Mouse (Mus musculus) brain, embryonic 14.5 days (tissue): ENCODE data around the gene Plcg2. TPM values are rescaled to one million over a fixed set of nuclear protein-coding genes. Genes with fewer than 3 reads are reported as not detected.

Source experiments
- DNase-seq: peaks from one replicate; pipeline ENCODE4 v3.0.0-alpha.2; 2011; ENCODE audit warnings: low read depth
- CTCF ChIP-seq: fragments of 200-500 bp; IDR thresholded peaks from 2 replicates; pipeline ENCODE4 v1.5.1; 2012; ENCODE audit warnings: inconsistent platforms, mild to moderate bottlenecking, moderate library complexity, borderline replicate concordance; ENCODE audit not compliant: insufficient read depth, insufficient read length; ENCODE audit errors: extremely low read depth
- POLR2A ChIP-seq: fragments of 200-500 bp; IDR thresholded peaks from 2 replicates; pipeline ENCODE4 v1.6.1; 2012; ENCODE audit warnings: mild to moderate bottlenecking, inconsistent platforms, borderline replicate concordance; ENCODE audit not compliant: poor library complexity, insufficient read depth, insufficient read length, severe bottlenecking; ENCODE audit errors: extremely low read depth
- polyA plus RNA-seq: library from polyadenylated mRNA; depleted of rRNA; stranded (reverse); fragments of >200 nt; gene quantifications from 2 replicates; pipeline ENCODE4 v1.2.3, GENCODE M21; 2012; rRNA removed

The Plcg2 gene
- polyA plus RNA-seq = 0.82 and 1.5 TPM in 2 replicates

DNA sequence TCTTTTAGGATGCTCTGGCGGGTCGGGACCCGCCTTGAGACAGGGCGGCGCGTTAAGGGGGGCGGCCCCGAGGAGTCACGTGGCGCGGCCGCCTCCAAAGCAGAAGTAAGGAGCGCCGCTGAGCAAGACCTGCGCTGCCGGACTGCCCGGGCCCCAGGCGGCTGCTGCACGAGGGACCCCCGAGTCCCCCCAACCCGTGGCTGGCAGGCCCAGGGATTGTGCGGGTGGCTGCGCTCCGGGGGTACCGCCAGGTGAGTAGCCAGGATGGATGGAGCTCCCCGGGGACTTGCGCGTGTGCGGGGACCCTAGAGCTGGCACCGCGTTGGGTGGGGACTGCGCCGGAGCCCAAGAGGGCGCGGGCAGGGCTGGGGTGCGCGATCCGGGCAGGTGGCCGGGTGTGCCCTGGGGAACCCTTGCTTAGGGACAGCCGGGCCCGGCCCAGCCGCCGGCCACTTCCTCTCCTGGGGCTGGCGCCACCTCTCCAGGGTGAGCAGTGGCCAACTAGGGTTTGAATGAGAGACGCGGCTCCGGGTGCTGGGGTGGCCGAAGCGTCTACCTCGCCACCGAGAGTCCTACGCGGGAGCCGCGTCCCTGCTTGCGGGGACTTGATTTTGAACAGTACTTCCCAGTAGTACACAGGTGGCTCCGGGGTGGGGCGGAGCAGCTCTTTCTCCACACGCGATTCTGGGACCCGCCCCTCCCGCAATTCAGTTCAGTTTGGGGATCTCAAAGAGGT is at the start of gene Plcg2:
Gene Plcg2, plus strand, starts transcription at position 113 of the 736 bp plus-strand sequence.
- DNase-seq = peak; percentile 43
- no peak for TF ChIP-seq CTCF
- no peak for TF ChIP-seq POLR2A

- peak; percentile 76 for DNase-seq
- TF ChIP-seq POLR2A (no peak), CTCF (no peak)
These were observed 47.0 kb upstream of the Plcg2 start for GRCm38 (mm10) chr8:117451072-117451471.

- no peak for TF ChIP-seq POLR2A
- TF ChIP-seq CTCF = no peak
- DNase-seq = peak; percentile 61
These were observed 44.1 kb upstream of the Plcg2 start for GRCm38 (mm10) chr8:117453974-117454373.

- DNase-seq = no peak
- TF ChIP-seq CTCF (no peak), POLR2A (no peak)
These were observed 43.5 kb upstream of the Plcg2 start for GRCm38 (mm10) chr8:117454516-117455116.

DNA sequence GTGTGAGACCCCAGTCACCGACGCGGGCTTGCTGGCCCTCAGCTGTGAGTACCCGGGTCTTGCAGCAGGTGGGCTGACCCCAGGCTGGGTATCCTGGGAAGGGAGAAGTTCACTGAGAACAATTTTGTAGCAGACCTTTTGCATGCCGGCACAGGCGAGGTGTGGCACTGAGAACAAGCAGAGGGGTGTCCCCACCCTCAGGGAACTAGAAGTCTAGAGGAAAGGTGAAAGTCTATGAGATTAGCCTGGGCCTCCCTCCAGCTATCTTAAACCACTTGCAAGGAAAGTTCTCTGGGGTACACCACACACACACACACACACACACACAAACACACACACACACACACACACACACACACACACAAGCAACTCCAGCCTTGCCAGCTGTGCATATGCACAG is 42.4 kb upstream of the Plcg2 start:
- TF ChIP-seq POLR2A (no peak), CTCF (no peak)
- DNase-seq = no peak

GRCm38 (mm10) chr8:117458440-117458839 is 39.7 kb upstream of the Plcg2 start:
- TF ChIP-seq POLR2A (no peak), CTCF (no peak)

DNA sequence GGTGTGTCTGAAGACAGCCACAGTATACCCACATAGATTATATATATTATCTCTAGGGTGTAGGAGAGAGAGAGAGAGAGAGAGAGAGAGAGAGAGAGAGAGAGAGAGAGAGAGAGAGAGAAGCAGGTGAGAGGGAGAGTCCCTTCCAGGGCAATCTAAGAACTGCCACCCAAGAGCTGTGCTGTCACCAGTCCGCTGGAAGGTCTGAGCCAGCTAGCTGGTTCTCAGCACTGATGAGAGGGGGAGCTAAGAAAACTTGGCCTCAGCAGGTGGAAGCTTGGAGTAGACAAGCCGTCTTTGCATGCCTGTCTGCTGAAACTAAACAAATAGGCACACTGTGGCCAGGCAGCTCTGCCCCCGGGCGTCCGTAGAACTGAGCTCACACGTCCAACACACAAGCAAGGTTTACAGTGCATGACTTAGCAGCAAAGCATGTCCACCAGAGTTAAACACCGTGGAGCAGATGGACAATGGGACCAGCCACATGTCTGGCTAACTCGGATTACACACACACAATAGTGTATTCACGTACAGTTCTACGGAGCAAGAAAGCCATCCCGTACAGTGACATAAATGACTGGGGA is 35.3 kb upstream of the Plcg2 start:
- TF ChIP-seq CTCF (no peak), POLR2A (no peak)
- DNase-seq = peak; percentile 73

More at GRCm38 (mm10) chr8:117458440-117458839, 39.7 kb upstream of the Plcg2 start:
- no peak for DNase-seq

DNA sequence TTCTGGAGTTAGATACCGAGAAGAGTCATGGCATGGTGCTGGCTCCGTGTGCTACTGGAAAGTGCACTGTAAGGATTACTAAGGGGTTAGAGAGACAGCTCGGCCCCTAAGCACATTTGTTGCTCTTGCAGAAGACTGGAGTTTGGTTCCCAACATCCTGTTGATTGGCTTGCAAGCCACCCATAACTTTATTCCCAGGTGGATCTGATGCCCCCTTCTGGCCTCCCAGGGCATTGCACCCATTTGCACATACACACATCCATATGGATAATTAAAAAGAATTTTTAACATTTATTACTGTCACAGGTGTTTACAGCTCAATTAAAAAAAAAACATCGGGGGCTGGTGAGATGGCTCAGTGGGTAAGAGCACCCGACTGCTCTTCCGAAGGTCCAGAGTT is 33.6 kb upstream of the Plcg2 start:
- no peak for TF ChIP-seq POLR2A
- TF ChIP-seq CTCF = peak; percentile 55
- DNase-seq = no peak

DNA sequence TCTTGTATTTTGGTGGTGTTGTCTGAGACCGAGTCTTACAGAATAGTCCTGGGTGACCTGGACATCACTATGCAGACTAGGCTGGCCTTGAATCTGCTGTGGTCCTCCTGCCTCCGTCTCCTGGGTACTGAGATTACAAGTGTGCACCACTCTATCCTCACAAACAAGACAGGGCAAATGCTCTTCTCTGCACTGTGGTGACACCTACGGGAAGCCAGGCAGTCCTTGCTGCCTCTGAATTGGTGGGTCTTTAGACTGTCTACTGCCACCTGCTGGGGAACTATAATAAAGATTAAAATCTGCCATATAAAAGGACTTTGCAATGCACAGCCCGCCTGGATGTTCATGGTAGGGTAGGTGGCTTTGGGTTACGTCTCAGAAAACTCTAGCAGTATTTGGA is 32.8 kb upstream of the Plcg2 start:
- TF ChIP-seq CTCF (peak; percentile 72), POLR2A (no peak)
- peak; percentile 94 for DNase-seq

DNA sequence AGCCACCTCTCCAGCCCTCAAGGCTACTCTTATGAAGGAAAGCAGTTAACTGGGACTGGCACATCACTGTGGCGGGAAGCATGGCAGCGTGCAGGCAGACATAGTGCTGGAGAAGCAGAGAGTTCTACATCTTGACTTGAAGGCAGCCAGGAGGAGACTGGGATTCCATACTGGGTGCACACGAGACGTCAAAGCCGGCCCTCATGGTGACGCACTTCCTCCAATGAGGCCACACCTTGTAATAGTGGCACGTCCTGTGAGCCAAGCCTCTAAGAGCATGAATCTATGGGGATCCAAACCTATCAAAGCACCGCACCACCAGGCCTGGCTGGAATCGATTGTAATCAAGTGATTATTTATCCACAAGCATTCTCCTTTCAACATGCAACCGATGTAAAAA is 30.6 kb upstream of the Plcg2 start:
- TF ChIP-seq CTCF (no peak), POLR2A (no peak)
- DNase-seq = no peak

DNA sequence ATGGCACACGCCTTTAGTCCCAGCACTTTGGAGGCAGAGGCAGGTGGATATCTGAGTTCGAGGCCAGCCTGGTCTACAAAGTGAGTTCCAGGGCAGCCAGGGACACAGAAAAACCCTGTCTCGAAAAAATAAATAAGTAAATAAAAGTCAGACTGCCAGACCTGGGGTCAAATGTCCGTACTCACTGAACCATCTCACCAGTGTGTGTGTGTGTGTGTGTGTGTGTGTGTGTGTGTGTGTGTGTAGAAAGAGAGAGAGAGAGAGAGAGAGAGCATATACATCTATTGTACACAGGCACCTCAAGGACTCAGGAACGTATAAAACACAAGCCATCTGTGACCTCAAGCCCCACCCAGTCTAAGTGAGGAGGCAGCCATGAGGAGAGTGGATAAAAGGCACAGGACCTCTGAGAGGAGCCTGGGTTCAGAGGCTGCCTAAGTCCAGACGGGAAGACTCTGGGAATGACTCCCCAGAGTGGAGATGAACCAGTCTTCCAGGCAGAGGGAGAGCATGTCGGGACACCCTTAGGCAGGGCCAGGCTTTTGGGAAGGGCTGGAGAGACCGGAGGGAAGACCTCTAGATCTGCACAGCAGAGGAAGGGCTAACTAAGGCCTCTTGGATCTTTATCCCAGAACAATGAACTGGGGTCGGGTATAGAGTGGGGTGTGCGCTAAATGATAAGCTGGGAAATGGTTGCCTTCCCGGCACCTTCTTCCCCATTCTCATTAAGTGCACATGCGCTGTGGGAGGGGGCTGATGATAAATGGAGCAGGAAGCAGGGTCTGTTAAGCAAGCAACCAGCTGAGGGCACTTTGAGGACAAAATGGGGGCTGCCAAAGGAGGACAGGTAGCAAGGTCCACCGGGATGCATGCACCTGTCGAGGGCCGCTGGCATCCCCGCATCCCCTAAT is 28.4 kb upstream of the Plcg2 start:
- TF ChIP-seq POLR2A (0 out of 2 replicates have a peak, but pooled peaks have one; percentile 13), CTCF (no peak)
- no peak for DNase-seq

- TF ChIP-seq CTCF = peak; percentile 22; the same call in 1 of the 2 replicates
- TF ChIP-seq POLR2A = peak; percentile 5; the same call in 1 of the 2 replicates
- peak; percentile 97 for DNase-seq
These were observed 27.7 kb upstream of the Plcg2 start for GRCm38 (mm10) chr8:117470342-117470781.

DNA sequence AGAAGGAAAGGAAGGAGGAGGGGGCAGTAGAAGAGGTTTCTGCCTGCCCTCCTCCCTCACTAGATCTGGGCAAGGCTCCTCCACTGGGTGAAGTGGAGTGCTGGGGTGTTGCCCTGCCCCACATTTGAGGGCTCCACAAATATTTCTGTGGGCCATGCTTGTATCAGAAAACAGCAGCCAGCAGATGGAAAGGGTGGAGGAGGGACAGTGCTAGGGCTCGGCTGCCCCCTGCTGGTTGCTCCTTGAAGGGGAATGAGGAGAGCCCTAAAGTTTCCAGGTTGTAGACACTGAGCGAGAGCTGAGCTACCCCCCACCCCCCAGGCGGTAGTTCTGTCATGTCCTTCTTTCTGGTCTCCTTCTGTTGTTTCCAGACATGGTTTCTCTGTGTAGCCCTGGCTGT is 26.9 kb upstream of the Plcg2 start:
- TF ChIP-seq CTCF = peak; percentile 84
- no peak for TF ChIP-seq POLR2A
- peak; percentile 76 for DNase-seq

GRCm38 (mm10) chr8:117471655-117472054 is 26.4 kb upstream of the Plcg2 start:
- TF ChIP-seq CTCF = no peak
- no peak for TF ChIP-seq POLR2A
- no peak for DNase-seq
